Mouse (Mus musculus) cerebellum, adult 9-11 months (tissue): ENCODE data around the gene Olfr1178.

Experiments used
- DNase-seq: peaks from one replicate; pipeline ENCODE4 v3.0.0; 2022

Olfr1178 gene

DNA sequence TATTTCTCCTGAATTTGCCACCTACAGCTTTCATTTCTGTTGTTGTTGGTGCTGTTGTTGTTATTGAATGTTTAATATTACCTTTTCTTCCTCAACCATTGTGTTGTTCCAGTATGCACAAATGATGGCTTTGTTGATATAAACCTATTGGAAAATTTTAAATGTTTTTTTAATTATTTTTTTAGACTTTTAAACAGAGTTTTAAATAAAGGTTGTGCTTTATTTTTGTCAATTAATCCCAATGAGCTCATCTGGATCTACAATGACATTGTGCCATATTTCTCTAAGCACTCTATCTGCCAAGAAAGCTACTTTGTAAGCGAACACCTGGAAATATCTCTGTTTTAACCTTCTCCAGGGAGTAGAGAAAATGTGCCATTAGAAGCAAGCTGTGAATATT lies at the start of gene Olfr1178:
Gene Olfr1178 (plus strand): TSS at position 301 of the 400 bp plus-strand sequence.
- DNase-seq = no peak

DNA sequence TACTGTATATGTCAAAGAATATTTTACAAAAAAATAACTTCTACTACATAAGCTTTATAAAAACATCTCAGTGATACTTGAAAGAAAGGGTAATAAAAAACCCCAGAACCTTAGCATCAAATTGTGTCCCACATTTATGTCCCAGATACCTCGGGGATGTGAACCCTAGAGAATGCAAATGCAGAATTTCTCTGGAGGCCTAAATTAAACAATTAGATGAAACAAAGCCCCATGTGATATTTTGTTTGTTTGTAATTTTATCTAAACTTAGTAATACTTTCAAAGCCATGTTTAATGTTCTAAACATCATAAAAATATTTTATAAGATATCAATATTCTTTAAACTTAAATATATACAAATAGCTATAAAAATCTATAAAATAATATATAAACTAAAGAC lies 40.5 kb upstream of the Olfr1178 start, which contains the start of gene Olfr1177-ps:
Gene Olfr1177-ps (minus strand): TSS at position 101 of the 400 bp plus-strand sequence.
- DNase-seq = no peak

DNA sequence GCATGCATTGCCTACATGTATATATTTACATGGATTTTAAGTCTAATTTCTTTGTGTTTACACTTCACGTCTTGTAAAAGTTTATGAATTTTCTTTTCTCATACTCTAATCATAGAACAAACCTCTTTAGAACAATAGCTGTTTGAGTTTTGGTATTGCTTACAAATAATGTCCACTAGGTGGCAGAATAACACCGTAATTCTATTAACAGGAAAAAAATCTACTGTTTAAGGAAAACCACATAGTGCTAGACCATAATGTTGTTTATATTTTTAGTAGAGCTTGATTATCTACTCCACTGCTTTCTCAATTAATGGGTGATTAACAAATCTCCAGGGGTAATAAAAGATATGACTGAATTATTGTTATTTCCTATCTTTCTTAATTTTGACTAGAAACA lies 30.6 kb upstream of the Olfr1178 start:
- no peak for DNase-seq

DNA sequence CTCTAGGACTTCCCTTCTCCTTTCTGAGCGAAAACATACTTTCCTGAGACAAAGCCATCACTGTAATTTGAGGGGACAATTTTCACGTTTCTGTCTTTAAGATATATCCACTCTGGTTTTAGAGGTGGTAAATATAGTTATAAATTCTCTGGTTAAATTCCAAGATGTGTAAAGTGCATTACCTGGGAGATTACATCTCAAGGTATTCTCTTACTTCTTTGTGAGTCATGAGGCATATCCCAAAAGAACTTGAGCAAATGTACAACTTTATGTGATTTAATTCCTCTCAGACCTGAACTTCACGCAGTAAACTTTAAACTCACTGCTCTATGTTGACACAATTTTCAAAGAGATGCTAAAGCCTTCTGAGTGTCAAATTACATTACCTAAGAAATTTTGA lies 19.5 kb downstream of the Olfr1178 start, which contains the start of gene Olfr1179:
Gene Olfr1179 (minus strand): TSS at position 101 of the 400 bp plus-strand sequence.
- no peak for DNase-seq

DNA sequence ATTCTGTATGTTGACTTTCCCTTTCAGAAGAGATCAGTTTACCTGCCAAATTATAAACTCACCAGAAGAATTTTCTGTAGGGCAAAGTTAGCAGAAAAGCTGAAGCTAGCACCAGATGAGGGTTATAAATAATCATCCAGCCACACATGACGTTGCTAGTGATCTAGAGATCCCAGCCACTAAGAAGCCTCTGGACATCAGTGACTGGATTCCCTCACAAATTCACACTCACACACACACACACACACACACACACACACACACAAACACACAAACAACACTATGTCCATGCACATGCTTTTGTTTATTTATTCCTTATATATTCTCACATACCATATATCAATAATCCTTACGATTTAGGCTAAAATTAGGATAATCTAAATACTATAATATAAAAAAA lies 32.2 kb downstream of the Olfr1178 start, which contains the start of gene Olfr1180:
Gene Olfr1180 (minus strand): TSS at position 101 of the 400 bp plus-strand sequence.
- DNase-seq = no peak

DNA sequence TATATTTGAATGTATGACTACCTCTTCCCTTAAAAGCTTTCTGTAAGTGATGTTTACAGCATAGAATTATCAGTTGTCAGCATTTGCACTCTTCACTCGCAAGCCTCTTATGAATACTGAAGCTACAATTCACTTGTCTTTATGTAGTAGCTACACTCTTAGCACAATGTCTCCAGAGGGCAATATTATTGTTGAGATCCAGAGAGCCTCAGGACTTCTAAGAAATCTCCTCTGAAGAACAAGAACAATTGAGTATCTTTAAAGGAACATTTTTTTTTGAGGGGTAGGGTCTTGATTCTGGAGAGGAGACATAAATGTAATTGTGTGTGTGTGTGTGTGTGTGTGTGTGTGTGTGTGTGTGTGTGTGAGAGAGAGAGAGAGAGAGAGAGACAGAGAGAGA lies 39.2 kb downstream of the Olfr1178 start, which contains the start of gene Olfr1181:
Gene Olfr1181 (minus strand): TSS at position 101 of the 400 bp plus-strand sequence.
- no peak for DNase-seq

DNA sequence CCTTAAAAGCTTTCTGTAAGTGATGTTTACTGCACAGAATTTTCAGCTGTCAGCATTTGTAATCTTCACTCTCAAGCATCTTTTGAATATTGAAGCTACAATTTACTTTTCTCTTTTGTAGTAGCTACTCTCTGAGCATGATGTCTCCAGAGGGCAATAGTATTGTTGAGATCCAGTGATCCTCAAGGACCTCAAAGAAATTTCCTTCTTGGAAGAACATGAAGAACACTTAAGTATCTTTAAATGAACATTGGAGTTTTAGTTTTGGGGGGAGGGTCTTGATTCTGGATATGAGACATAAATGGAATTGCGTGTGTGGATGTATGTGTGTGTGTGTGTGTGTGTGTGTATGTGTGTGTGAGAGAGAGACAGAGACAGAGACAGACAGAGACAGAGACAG lies 62.2 kb downstream of the Olfr1178 start, which contains the start of gene Gm13757:
Gene Gm13757 (minus strand): TSS at position 101 of the 400 bp plus-strand sequence.
- no peak for DNase-seq
